Mouse (Mus musculus) bone marrow macrophage, adult 2 months (primary cell): ENCODE measurements at regions not wholly inside any gene's neighbourhood (a gene's known extent, or its start where the extent isn't known, plus 50 kb on each side); places are given as distances from the start of the nearest gene placed in this dataset.

Experiments used
- H3K27ac ChIP-seq: 2 replicates; pipeline ENCODE4 v1.5.1; 2012; ENCODE audit warnings: low read depth, low read length; ENCODE audit not compliant: insufficient read depth
- H3K4me1 ChIP-seq: 2 replicates; pipeline ENCODE4 v1.6.1; 2012; ENCODE audit warnings: low read length; ENCODE audit not compliant: control insufficient read depth, insufficient read depth
- H3K4me3 ChIP-seq: 2 replicates; pipeline ENCODE4 v1.5.1; 2012; ENCODE audit warnings: mild to moderate bottlenecking, low read length, moderate library complexity; ENCODE audit not compliant: insufficient read depth
- CTCF ChIP-seq: IDR thresholded peaks from 2 replicates; pipeline ENCODE4 v1.5.1; 2012; ENCODE audit warnings: low read depth, mild to moderate bottlenecking, low read length, moderate library complexity
- POLR2A ChIP-seq: IDR thresholded peaks from 2 replicates; pipeline ENCODE4 v1.6.1; 2012; ENCODE audit warnings: mild to moderate bottlenecking, low read depth, low read length, borderline replicate concordance

- TF ChIP-seq CTCF = no peak
- TF ChIP-seq POLR2A = no peak
- no peaks in the 10 kb centered on the region for H3K4me1 ChIP-seq
- H3K27ac ChIP-seq = no peak overlapping the region
- H3K4me3 ChIP-seq = no peak overlapping the region
Observed at GRCm38 (mm10) chr9:32928289-32929000, 292.4 kb downstream of the Ets1 start.

- no peak for TF ChIP-seq CTCF
- TF ChIP-seq POLR2A = no peak
- no peaks in the 10 kb centered on the region for H3K4me1 ChIP-seq
- no peak overlapping the region for H3K4me3 ChIP-seq
- no peak overlapping the region for H3K27ac ChIP-seq
Observed at GRCm38 (mm10) chr9:32929331-32929730, 293.3 kb downstream of the Ets1 start.

GRCm38 (mm10) chr9:32929826-32930225 is 293.8 kb downstream of the Ets1 start:
- H3K4me1 ChIP-seq = no peaks in the 10 kb centered on the region
- no peak overlapping the region for H3K27ac ChIP-seq
- no peak for TF ChIP-seq POLR2A
- TF ChIP-seq CTCF = no peak
- no peak overlapping the region for H3K4me3 ChIP-seq

DNA sequence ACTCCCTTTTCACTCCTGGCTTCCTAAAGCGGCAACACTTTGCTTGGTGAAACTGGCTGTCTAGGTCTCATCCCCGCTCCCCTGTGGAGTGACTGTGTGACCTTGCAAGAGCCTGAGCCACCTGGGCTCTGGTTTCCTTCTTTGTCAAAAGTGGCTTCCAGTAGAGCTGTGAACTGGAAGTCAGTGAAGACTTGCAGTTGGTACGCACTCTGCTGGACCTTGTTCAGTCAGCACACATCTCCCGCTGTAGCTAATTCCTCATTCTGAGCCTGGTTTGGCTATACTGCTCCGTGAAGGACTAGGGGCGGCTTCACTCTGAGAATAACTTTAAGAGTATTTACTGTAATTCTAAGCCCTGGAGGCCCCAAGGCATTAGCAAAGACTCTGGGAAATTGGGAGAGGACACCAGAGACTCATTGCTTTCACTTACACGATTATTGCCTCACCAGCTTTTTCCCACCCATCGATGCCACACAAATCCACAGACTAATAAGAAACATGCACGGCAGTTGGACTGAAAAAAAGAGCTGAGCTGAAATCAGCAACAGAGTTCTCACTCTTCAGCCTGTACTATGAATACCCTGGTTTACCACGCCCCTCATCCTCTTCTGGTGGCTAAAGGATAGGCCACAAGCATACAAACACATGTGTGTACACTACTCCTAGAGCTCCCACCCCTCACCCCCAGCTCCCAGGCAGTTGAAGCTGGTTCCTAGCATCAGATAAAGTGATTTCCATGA is 295.4 kb downstream of the Ets1 start:
- TF ChIP-seq POLR2A (no peak), CTCF (no peak)

GRCm38 (mm10) chr9:32933237-32934071 is 297.4 kb downstream of the Ets1 start:
- H3K4me1 ChIP-seq = no peaks in the 10 kb centered on the region
- no peak overlapping the region for H3K4me3 ChIP-seq
- TF ChIP-seq CTCF = no peak
- TF ChIP-seq POLR2A = no peak
- H3K27ac ChIP-seq = no peak overlapping the region

More for the DNA sequence above, 295.4 kb downstream of the Ets1 start:
- no peak overlapping the region for H3K27ac ChIP-seq
- H3K4me3 ChIP-seq = no peak overlapping the region
- H3K4me1 ChIP-seq = no peaks in the 10 kb centered on the region

DNA sequence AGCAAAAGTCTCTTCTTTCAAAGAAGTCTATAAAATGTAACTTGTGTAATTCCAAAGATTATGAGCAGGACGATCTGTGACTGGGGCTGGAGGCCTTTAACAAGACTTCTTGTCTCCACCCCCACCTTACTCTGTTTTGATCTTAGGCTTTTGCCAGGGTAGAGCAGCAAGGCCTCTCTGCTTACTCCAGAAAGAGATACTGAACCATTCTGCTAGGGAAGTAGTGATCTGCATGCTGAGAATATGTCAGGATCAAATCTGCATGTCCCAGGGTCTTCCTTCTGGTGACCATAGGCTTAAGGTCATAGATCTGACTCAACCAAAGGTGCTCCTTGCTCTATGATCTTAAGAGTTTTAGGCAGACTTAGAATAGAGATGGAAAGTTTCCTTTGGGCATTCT is 298.4 kb downstream of the Ets1 start:
- no peak for TF ChIP-seq CTCF
- no peak for TF ChIP-seq POLR2A
- no peak overlapping the region for H3K27ac ChIP-seq
- no peak overlapping the region for H3K4me3 ChIP-seq

GRCm38 (mm10) chr9:32936462-32936861 is 300.4 kb downstream of the Ets1 start:
- Histone ChIP-seq H3K4me1 (no peaks in the 10 kb centered on the region), H3K4me3 (no peak overlapping the region), H3K27ac (no peak overlapping the region)
- TF ChIP-seq CTCF = no peak
- no peak for TF ChIP-seq POLR2A

More for the DNA sequence above, 298.4 kb downstream of the Ets1 start:
- H3K4me1 ChIP-seq = no peaks in the 10 kb centered on the region

- TF ChIP-seq POLR2A (no peak), CTCF (no peak)
- no peak overlapping the region for H3K4me3 ChIP-seq
- no peak overlapping the region for H3K27ac ChIP-seq
- H3K4me1 ChIP-seq = no peaks in the 10 kb centered on the region
Observed at GRCm38 (mm10) chr9:32937391-32937790, 301.4 kb downstream of the Ets1 start.

DNA sequence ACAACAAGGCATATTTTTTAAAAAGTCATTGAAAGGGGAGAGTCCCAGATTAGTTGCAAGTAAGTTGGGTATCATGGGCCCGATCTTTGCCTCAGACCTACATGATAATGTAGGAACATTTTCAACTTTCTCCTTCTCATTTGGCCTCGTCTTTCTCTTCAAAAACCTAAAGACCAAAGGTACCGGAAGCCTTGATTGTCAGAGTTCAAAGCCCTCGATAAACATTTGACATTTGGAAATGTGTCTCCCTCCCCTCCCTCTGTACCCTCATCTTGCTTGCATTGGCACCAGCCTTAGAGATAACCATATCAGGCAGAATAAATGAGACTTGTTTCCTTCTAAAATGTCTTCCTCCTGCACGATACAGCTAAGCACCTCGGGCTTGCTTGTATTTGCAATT is 302.8 kb downstream of the Ets1 start:
- TF ChIP-seq CTCF (no peak), POLR2A (no peak)
- Histone ChIP-seq H3K4me3 (no peak overlapping the region), H3K27ac (no peak overlapping the region), H3K4me1 (no peaks in the 10 kb centered on the region)
